Mouse (Mus musculus): ENCODE results near the gene Usp21. TPM values are rescaled to one million over a fixed set of nuclear protein-coding genes. Genes with fewer than 3 reads are reported as not detected.

Usp21 gene
- total and polyA plus RNA-seq, 3 experiments, result 10.0 to 66.4 TPM; not detected in 1

DNA sequence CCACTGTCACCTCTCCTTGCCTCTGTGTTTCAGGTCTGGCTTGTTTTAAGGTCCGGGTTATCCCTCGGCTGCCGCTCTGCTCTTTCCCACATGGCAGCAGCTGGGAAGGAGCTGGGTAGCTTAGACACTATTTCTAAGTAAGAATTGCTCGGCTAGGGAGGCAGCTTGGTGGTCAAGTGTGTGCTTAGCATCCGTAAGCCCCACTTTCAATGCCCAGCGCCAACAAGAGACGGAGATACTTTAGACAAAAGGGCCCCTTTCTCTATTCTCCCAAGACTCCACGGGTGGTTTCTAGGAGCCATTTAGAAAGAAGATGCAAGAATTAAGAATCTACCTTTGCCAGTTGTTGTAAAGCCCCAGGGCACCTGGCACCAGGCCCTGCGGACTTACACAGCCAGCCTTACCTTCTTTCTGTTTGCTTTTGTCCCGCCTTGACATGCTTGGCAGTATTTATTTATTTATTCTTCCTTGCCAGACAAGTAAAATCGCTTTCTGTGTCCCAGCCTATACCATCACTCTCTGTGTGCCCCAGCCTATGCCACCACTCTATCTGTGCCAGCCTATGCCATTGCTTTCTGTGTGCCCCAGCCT lies 12.6 kb downstream of the Usp21 start:
- DNase-seq (ENCODE audit: low read depth, low spot score), result no peak
- H3K4me1 ChIP-seq (ENCODE audit: control insufficient read depth in 1 of 2, insufficient read depth in 2 of 2, low read length in 2 of 2), result peaks cover 10 to 18% of the 10 kb centered on the region in 2 experiments
- H3K9me3 ChIP-seq (replicated peaks; ENCODE audit: insufficient read depth, low read length), result no peaks in the 10 kb centered on the region
- TF ChIP-seq POLR2AphosphoS5 (IDR thresholded peaks at IDR 0.05; ENCODE audit: borderline replicate concordance, low read depth, low read length) (no peak), MYC (IDR thresholded peaks at IDR 0.05; ENCODE audit: low read depth, low read length) (no peak), CHD1 (IDR thresholded peaks at IDR 0.05; ENCODE audit: low read depth, low read length) (no peak), ETS1 (IDR thresholded peaks at IDR 0.05; ENCODE audit: low read depth, low read length) (no peak)
- peaks cover 2% of the 10 kb centered on the region; the same call in 1 of the 2 replicates for H3K79me2 ChIP-seq (ENCODE audit: control insufficient read depth, insufficient read depth, low read length, poor library complexity)
- H3K4me3 ChIP-seq (ENCODE audit: control insufficient read depth in 1 of 2, insufficient read depth in 1 of 2, low read depth in 2 of 2, low read length in 2 of 2), result no peak overlapping the region
- peaks cover 1 to 19% of the 10 kb centered on the region in 2 experiments for H3K36me3 ChIP-seq (ENCODE audit: control insufficient read depth in 1 of 2, insufficient read depth in 2 of 2, low read length in 2 of 2)
- no peak overlapping the region for H3K9ac ChIP-seq (ENCODE audit: control insufficient read depth, low read depth, low read length, poor library complexity, severe bottlenecking)
- H3K27ac ChIP-seq (ENCODE audit: control insufficient read depth, low read depth, low read length), result no peak overlapping the region
- H3K27me3 ChIP-seq (ENCODE audit: control insufficient read depth in 1 of 2, insufficient read depth in 2 of 2, low read length in 2 of 2), result no peaks in the 10 kb centered on the region

DNA sequence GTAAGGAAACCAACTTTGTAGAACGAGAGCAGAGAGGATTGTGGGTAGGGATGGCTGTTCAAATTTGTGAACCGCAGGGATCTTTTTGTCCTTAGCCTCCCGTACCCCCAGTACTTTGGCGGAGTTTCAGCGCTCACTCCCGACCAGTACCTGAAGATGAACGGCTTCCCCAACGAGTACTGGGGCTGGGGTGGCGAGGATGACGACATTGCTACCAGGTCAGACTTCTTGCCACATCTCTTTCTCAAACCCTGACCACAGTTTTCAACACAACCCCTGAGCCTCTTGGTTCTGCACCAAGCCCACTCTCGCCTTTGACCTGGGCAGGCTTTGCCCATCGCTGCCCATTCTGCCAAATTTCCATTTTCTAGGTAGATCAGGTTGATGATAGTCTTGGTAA lies 13.6 kb downstream of the Usp21 start:
- Histone ChIP-seq H3K27ac (ENCODE audit: control insufficient read depth, low read depth, low read length) (no peak overlapping the region), H3K9ac (ENCODE audit: control insufficient read depth, low read depth, low read length, poor library complexity, severe bottlenecking) (no peak overlapping the region), H3K36me3 (ENCODE audit: control insufficient read depth in 1 of 2, insufficient read depth in 2 of 2, low read length in 2 of 2) (peaks cover 1 to 26% of the 10 kb centered on the region in 2 experiments), H3K27me3 (ENCODE audit: control insufficient read depth in 1 of 2, insufficient read depth in 2 of 2, low read length in 2 of 2) (no peaks in the 10 kb centered on the region), H3K79me2 (ENCODE audit: control insufficient read depth, insufficient read depth, low read length, poor library complexity) (no peaks in the 10 kb centered on the region; the same call in 1 of the 2 replicates), H3K4me1 (ENCODE audit: control insufficient read depth in 1 of 2, insufficient read depth in 2 of 2, low read length in 2 of 2) (peaks cover 13 to 17% of the 10 kb centered on the region in 2 experiments), H3K9me3 (replicated peaks; ENCODE audit: insufficient read depth, low read length) (no peaks in the 10 kb centered on the region), H3K4me3 (ENCODE audit: control insufficient read depth in 1 of 2, insufficient read depth in 1 of 2, low read depth in 2 of 2, low read length in 2 of 2) (no peak overlapping the region)
- no peak for DNase-seq (ENCODE audit: low read depth, low spot score)
- TF ChIP-seq USF1 (IDR thresholded peaks at IDR 0.05; ENCODE audit: low read depth, low read length), result no peak
- no peak for TF ChIP-seq POLR2AphosphoS5 (IDR thresholded peaks at IDR 0.05; ENCODE audit: borderline replicate concordance, low read depth, low read length)
- TF ChIP-seq POLR2A (IDR thresholded peaks at IDR 0.05; ENCODE audit: control insufficient read depth in 1 of 2, insufficient read depth in 1 of 2, low read depth in 1 of 2, low read length in 2 of 2, poor library complexity in 1 of 2), result peak in 1 of 2 experiments; percentile 24; a peak in 1 of 4 replicates
- TF ChIP-seq MXI1 (IDR thresholded peaks at IDR 0.05; ENCODE audit: low read depth, low read length), result no peak
- TF ChIP-seq MYB (IDR thresholded peaks at IDR 0.05; ENCODE audit: low read depth, low read length), result no peak
- no peak for TF ChIP-seq E2F4 (IDR thresholded peaks at IDR 0.05; ENCODE audit: borderline replicate concordance, low read depth, low read length)
- 0 out of 2 replicates have a peak, but pooled peaks have one; percentile 10 for TF ChIP-seq ZMIZ1 (IDR thresholded peaks at IDR 0.05; ENCODE audit: low read depth, low read length)

DNA sequence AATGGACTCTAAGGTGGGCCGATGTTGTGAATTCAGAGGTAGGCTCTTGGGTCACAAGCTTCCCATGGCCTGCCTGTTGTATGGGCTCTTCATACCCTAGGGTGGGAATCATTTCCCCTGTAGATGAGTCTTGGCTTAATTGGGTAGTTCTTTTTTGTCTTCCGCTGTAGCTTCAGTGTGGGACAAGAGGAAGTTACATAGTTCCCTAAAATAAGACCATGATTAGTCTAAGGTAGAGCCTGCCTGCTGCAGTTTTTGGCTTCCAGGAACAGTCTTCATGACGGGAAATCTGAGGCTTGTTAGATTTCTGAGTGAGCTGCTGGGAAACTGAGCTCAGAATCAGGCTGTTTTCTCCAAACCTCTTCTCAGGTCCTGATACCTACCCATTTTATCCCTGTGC lies 15.7 kb downstream of the Usp21 start:
- peak overlapping the region; percentile 51 for H3K9ac ChIP-seq (ENCODE audit: control insufficient read depth, low read depth, low read length, poor library complexity, severe bottlenecking)
- no peaks in the 10 kb centered on the region for H3K27me3 ChIP-seq (ENCODE audit: control insufficient read depth in 1 of 2, insufficient read depth in 2 of 2, low read length in 2 of 2)
- no peaks in the 10 kb centered on the region; the same call in 1 of the 2 replicates for H3K79me2 ChIP-seq (ENCODE audit: control insufficient read depth, insufficient read depth, low read length, poor library complexity)
- no peaks in the 10 kb centered on the region for H3K9me3 ChIP-seq (replicated peaks; ENCODE audit: insufficient read depth, low read length)
- DNase-seq (ENCODE audit: low read depth, low spot score), result peak; percentile 76
- peaks cover 13 to 21% of the 10 kb centered on the region in 2 experiments for H3K4me1 ChIP-seq (ENCODE audit: control insufficient read depth in 1 of 2, insufficient read depth in 2 of 2, low read length in 2 of 2)
- H3K36me3 ChIP-seq (ENCODE audit: control insufficient read depth in 1 of 2, insufficient read depth in 2 of 2, low read length in 2 of 2), result peaks cover 1 to 29% of the 10 kb centered on the region in 2 experiments; a peak in 3 of 4 replicates
- peak overlapping the region; percentile 73 to 89 for H3K4me3 ChIP-seq (ENCODE audit: control insufficient read depth in 1 of 2, insufficient read depth in 1 of 2, low read depth in 2 of 2, low read length in 2 of 2)
- H3K27ac ChIP-seq (ENCODE audit: control insufficient read depth, low read depth, low read length), result peak overlapping the region; percentile 53
- TF ChIP-seq ZC3H11A (IDR thresholded peaks at IDR 0.05; ENCODE audit: low read depth, low read length) (no peak), USF1 (IDR thresholded peaks at IDR 0.05; ENCODE audit: low read depth, low read length) (no peak), ETS1 (IDR thresholded peaks at IDR 0.05; ENCODE audit: low read depth, low read length) (peak; percentile 42; the same call in 1 of the 2 replicates), CHD1 (IDR thresholded peaks at IDR 0.05; ENCODE audit: low read depth, low read length) (no peak), ELF1 (IDR thresholded peaks at IDR 0.05; ENCODE audit: low read depth, low read length) (0 out of 2 replicates have a peak, but pooled peaks have one; percentile 28), UBTF (IDR thresholded peaks at IDR 0.05; ENCODE audit: borderline replicate concordance, insufficient read depth, low read depth, low read length) (no peak), USF2 (IDR thresholded peaks at IDR 0.05; ENCODE audit: borderline replicate concordance in 1 of 2, insufficient read depth in 1 of 2, low read depth in 1 of 2, low read length in 2 of 2) (no peak), TAL1 (IDR thresholded peaks at IDR 0.05; ENCODE audit: low read length) (no peak), RAD21 (IDR thresholded peaks at IDR 0.05; ENCODE audit: low read depth, low read length) (no peak), MYB (IDR thresholded peaks at IDR 0.05; ENCODE audit: low read depth, low read length) (no peak), E2F4 (IDR thresholded peaks at IDR 0.05; ENCODE audit: borderline replicate concordance, low read depth, low read length) (no peak), EP300 (IDR thresholded peaks at IDR 0.05; ENCODE audit: low read depth in 1 of 2, low read length in 2 of 2) (peak in 1 of 2 experiments; percentile 57; a peak in 1 of 4 replicates), ZKSCAN1 (IDR thresholded peaks at IDR 0.05; ENCODE audit: low read depth, low read length) (no peak), ZNF384 (IDR thresholded peaks at IDR 0.05; ENCODE audit: low read depth, low read length) (no peak), POLR2AphosphoS2 (IDR thresholded peaks at IDR 0.05; ENCODE audit: low read length) (no peak), ZMIZ1 (IDR thresholded peaks at IDR 0.05; ENCODE audit: low read depth, low read length) (no peak), SIN3A (IDR thresholded peaks at IDR 0.05; ENCODE audit: low read length) (peak; percentile 35; the same call in 1 of the 2 replicates), TBP (IDR thresholded peaks at IDR 0.05; ENCODE audit: low read depth, low read length) (no peak), SMC3 (IDR thresholded peaks at IDR 0.05; ENCODE audit: low read depth, low read length) (no peak), MYC (IDR thresholded peaks at IDR 0.05; ENCODE audit: low read depth, low read length) (no peak)
